9 mouse cellular contexts compared by ENCODE assay signal in the genomic region with DNA sequence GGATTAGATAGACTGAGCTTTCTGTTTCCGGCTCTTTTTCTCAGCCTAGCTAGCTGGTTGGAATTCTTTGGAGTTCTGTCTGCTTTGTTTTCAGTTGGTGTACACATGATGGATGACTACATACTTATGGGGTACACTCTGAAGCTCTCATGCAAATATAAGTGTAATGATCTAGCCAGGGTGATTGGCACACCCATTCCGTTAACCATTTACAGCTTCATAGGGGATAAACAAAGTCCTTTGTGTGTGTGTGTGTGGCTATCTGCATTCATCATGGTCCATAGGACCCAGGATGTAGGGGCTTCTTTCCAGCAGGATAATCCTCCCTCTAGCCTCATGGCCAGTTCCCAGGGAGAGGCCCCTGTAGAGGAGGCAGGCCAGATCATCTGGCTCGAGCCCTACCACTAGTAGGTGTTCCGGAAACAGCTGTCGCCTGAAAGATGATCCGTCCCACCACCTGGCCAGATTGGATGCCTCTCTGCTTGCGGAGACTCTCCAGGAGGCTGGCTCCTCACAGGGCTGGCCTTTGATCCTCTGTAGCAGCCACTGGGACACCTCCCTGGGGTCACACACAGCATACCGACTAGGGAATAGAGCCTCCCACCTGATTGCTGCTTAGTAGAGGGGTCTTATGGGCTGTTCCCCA. TPM values are rescaled to one million over a fixed set of nuclear protein-coding genes. Genes with fewer than 3 reads are reported as not detected.
DNase-seq lines count a peak whose midpoint lies in the region; ATAC-seq and TF ChIP-seq lines count a peak whose summit lies in the region.
"Had no signal": no experiment of that assay in that cellular context is flagged by ENCODE, and none has a peak within 500 bp of the region (broad histone marks: within the 10 kb centered on the region; RNA-seq: fewer than 3 reads in every experiment).

No protein-coding gene starts in this region.

- peak; percentile 43 for ATAC-seq in embryonic facial prominence, embryonic 12.5 days (ENCODE audit: insufficient number of reproducible peaks, insufficient read depth, low FRiP score, low TSS enrichment)
- 0 out of 2 replicates have a peak, but pooled peaks have one; percentile 8 for ATAC-seq in midbrain, embryonic 14.5 days (ENCODE audit: low FRiP score, low TSS enrichment)
- no peak for ATAC-seq in megakaryocyte, adult 5-6 weeks (ENCODE audit: poor library complexity, severe bottlenecking)

- H3K4me2 ChIP-seq in embryonic facial prominence, embryonic 12.5 days (replicated peaks), result no peak overlapping the region
- no peak overlapping the region; the same call in 1 of the 2 replicates for H3K4me2 ChIP-seq in midbrain, embryonic 14.5 days (ENCODE audit: low read length)

- peak overlapping the region; percentile 55; the same call in 1 of the 2 replicates for H3K27ac ChIP-seq in embryonic facial prominence, embryonic 12.5 days
- peak overlapping the region; percentile 34 for H3K27ac ChIP-seq in kidney, adult 2 months (ENCODE audit: insufficient read depth, low read depth, low read length)
- H3K27ac ChIP-seq in midbrain, embryonic 14.5 days (replicated peaks; ENCODE audit: low read depth, low read length), result peak overlapping the region; percentile 60

- H3K4me3 ChIP-seq in embryonic facial prominence, embryonic 12.5 days, result no peak overlapping the region
- H3K4me3 ChIP-seq in kidney, adult 2 months (ENCODE audit: insufficient read depth, low read depth, low read length), result no peak overlapping the region
- H3K4me3 ChIP-seq in midbrain, embryonic 14.5 days (replicated peaks; ENCODE audit: low read depth, low read length), result no peak overlapping the region

- no peak overlapping the region for H3K9ac ChIP-seq in embryonic facial prominence, embryonic 12.5 days
- H3K9ac ChIP-seq in midbrain, embryonic 14.5 days (replicated peaks; ENCODE audit: low read length), result no peak overlapping the region

- peaks cover 29% of the 10 kb centered on the region for H3K4me1 ChIP-seq in embryonic facial prominence, embryonic 12.5 days
- H3K4me1 ChIP-seq in kidney, adult 2 months (ENCODE audit: control insufficient read depth, insufficient read depth, low read length), result peaks cover 64% of the 10 kb centered on the region
- H3K4me1 ChIP-seq in midbrain, embryonic 14.5 days (ENCODE audit: control insufficient read depth, insufficient read depth, low read length), result peaks cover 19% of the 10 kb centered on the region

- no peaks in the 10 kb centered on the region for H3K36me3 ChIP-seq in embryonic facial prominence, embryonic 12.5 days
- no peaks in the 10 kb centered on the region for H3K36me3 ChIP-seq in kidney, adult 2 months (ENCODE audit: control insufficient read depth, insufficient read depth, low read length)
- H3K36me3 ChIP-seq in midbrain, embryonic 14.5 days (ENCODE audit: control insufficient read depth, insufficient read depth, low read length), result no peaks in the 10 kb centered on the region

- TF ChIP-seq CTCF in kidney, adult 2 months (conservative IDR thresholded peaks at IDR 0.05; ENCODE audit: insufficient read depth, insufficient read length, low read depth, low read length), result no peak

- no peak for TF ChIP-seq POLR2A in kidney, adult 2 months (IDR thresholded peaks at IDR 0.05; ENCODE audit: low read depth, low read length)

- peak; percentile 50 for DNase-seq in R1 (ENCODE audit: low read depth, low spot score)
- DNase-seq in kidney, adult 2 months, result peak; percentile 72
- no peak for DNase-seq in midbrain, embryonic 14.5 days
- DNase-seq in thymus, postnatal 4 days, result no peak
- DNase-seq in frontal cortex, postnatal 10 days (ENCODE audit: low spot score in 2 of 2), result no peak
- no peak for DNase-seq in heart, adult 11 months
- DNase-seq: lung, adult 18-20 months had no signal

- H3K27me3 ChIP-seq in embryonic facial prominence, embryonic 12.5 days, result no peaks in the 10 kb centered on the region
- no peaks in the 10 kb centered on the region for H3K27me3 ChIP-seq in kidney, adult 2 months (replicated peaks; ENCODE audit: control insufficient read depth, insufficient read depth, low read length)
- no peaks in the 10 kb centered on the region for H3K27me3 ChIP-seq in midbrain, embryonic 14.5 days (ENCODE audit: control insufficient read depth, insufficient read depth, low read length)

- H3K9me3 ChIP-seq in embryonic facial prominence, embryonic 12.5 days, result no peaks in the 10 kb centered on the region
- no peaks in the 10 kb centered on the region for H3K9me3 ChIP-seq in midbrain, embryonic 14.5 days (ENCODE audit: control insufficient read depth, low read length)

- WGBS in embryonic facial prominence, embryonic 12.5 days, result 24% methylated on average over 8 of the region's 8 CpGs
- WGBS in kidney, adult 2 months, result 41% methylated on average over 8 of the region's 8 CpGs
- 23% methylated on average over 8 of the region's 8 CpGs for WGBS in midbrain, embryonic 14.5 days

RNA-seq across cellular contexts. Expression of a gene that starts 57.6 kb away (rescaled TPM):
- polyA plus RNA-seq in embryonic facial prominence, embryonic 12.5 days (2016; fragmentation: Nextera tagmentation; extraction: Ambion mirVana), result 16.8 and 27.4 TPM in 2 replicates
- polyA plus RNA-seq in kidney, adult 2 months (2012; rRNA removed), result 104 and 112 TPM in 2 replicates
- polyA plus RNA-seq in midbrain, embryonic 14.5 days (2014; fragmentation: Nextera tagmentation; extraction: Ambion mirVana), result 106 and 128 TPM in 2 replicates
- total RNA-seq in megakaryocyte, adult 5-6 weeks (2015), result 58.4 and 60.3 TPM in 2 replicates
- 22.7 and 26.5 TPM in 2 replicates for total RNA-seq in megakaryocyte, adult 5-6 weeks (2017)

Comparison
In these comparisons a context has a peak if more than half of its experiments do, and no peak if none do; other contexts are left out.
1. DNase-seq: peak in R1 (single experiment) and kidney, adult 2 months (single experiment); none in midbrain, embryonic 14.5 days (single experiment), thymus, postnatal 4 days (single experiment), frontal cortex, postnatal 10 days (0 of 2) and heart, adult 11 months (single experiment).
2. Peak in every context shown above with its lines, with median percentiles within 50 percentile points of each other: H3K27ac ChIP-seq.